Mouse (Mus musculus) left cerebral cortex, postnatal 36 days (tissue): ENCODE results near the gene Rimbp3. TPM values are rescaled to one million over a fixed set of nuclear protein-coding genes. Genes with fewer than 3 reads are reported as not detected.
"Not testable (repeated sequence)": the region's sequence is repeated elsewhere in the genome, so short reads cannot be mapped to it uniquely, and the experiment has no call there.

ENCODE experiments used
- DNase-seq, 2 experiments: peaks; one replicate each; pipeline ENCODE4 v3.0.0; 2021 to 2022; ENCODE audit warnings: low spot score in 2 of 2, mixed read lengths in 1 of 2
- intact Hi-C: fragments of 180-260 bp; cut with DNase I; formaldehyde crosslinking; loops from one replicate; pipeline ENCODE4 v1.15.1; 2025
- total RNA-seq, 2 experiments: library from RNA; stranded (reverse); gene quantifications; 2 replicates each; pipeline ENCODE4 v1.2.3; 2021

The Rimbp3 gene
- total RNA-seq, result 1 to 10 TPM; 1.7 to 2.0 TPM

- peak; percentile 79 to 84 for DNase-seq
- intact Hi-C loops, result loop anchor here (1.0 kb wide), 1 partner anchor 68 kb away; the partner anchor contains the start of gene Tmem191c
Measured at GRCm38 (mm10) chr16:17208389-17209361, at the start of gene Rimbp3. Gene Rimbp3, plus strand, starts transcription at chr16:17208603.

GRCm38 (mm10) chr16:17165478-17165877, 42.9 kb upstream of the Rimbp3 start:
- intact Hi-C loops, result not testable (repeated sequence)

GRCm38 (mm10) chr16:17167179-17167578, 41.2 kb upstream of the Rimbp3 start:
- DNase-seq, result no peak
- intact Hi-C loops, result no loop called here

More at GRCm38 (mm10) chr16:17165478-17165877, 42.9 kb upstream of the Rimbp3 start:
- not testable (repeated sequence) for DNase-seq

GRCm38 (mm10) chr16:17168049-17168448, 40.4 kb upstream of the Rimbp3 start:
- intact Hi-C loops, result no loop called here
- no peak for DNase-seq

GRCm38 (mm10) chr16:17175765-17176164, 32.6 kb upstream of the Rimbp3 start:
- intact Hi-C loops, result no loop called here
- DNase-seq, result no peak

- intact Hi-C loops, result no loop called here
- DNase-seq, result no peak
Measured at GRCm38 (mm10) chr16:17177623-17178170, 30.7 kb upstream of the Rimbp3 start.

- intact Hi-C loops, result no loop called here
Measured at GRCm38 (mm10) chr16:17179706-17180105, 28.7 kb upstream of the Rimbp3 start.

GRCm38 (mm10) chr16:17181382-17181781, 27.0 kb upstream of the Rimbp3 start:
- DNase-seq, result no peak
- intact Hi-C loops, result no loop called here

More at GRCm38 (mm10) chr16:17179706-17180105, 28.7 kb upstream of the Rimbp3 start:
- DNase-seq, result no peak

GRCm38 (mm10) chr16:17182136-17182535, 26.3 kb upstream of the Rimbp3 start:
- intact Hi-C loops, result no loop called here
- no peak for DNase-seq

- no peak for DNase-seq
- intact Hi-C loops, result no loop called here
Measured at GRCm38 (mm10) chr16:17183003-17183402, 25.4 kb upstream of the Rimbp3 start.

GRCm38 (mm10) chr16:17185475-17185874, 22.9 kb upstream of the Rimbp3 start:
- intact Hi-C loops, result no loop called here
- no peak for DNase-seq

- DNase-seq, result no peak
- intact Hi-C loops, result no loop called here
Measured at GRCm38 (mm10) chr16:17193823-17194222, 14.6 kb upstream of the Rimbp3 start.

GRCm38 (mm10) chr16:17200121-17200952, 8.1 kb upstream of the Rimbp3 start:
- no peak for DNase-seq
- intact Hi-C loops, result loop anchor here (5.0 kb wide), 2 partner anchors 53 to 68 kb away; partner anchors contain the start of genes Ccdc116 and Sdf2l1

GRCm38 (mm10) chr16:17200953-17201707, 7.3 kb upstream of the Rimbp3 start:
- intact Hi-C loops, result loop anchor here (5.0 kb wide), 2 partner anchors 54 to 69 kb away; partner anchors contain the start of genes Ccdc116 and Sdf2l1
- peak; percentile 89 for DNase-seq

- intact Hi-C loops, result loop anchor here (5.0 kb wide), 2 partner anchors 55 to 70 kb away; partner anchors contain the start of genes Ccdc116 and Sdf2l1
Measured at GRCm38 (mm10) chr16:17201977-17202376, 6.4 kb upstream of the Rimbp3 start.

GRCm38 (mm10) chr16:17202549-17202948, 5.9 kb upstream of the Rimbp3 start, which contains the start of gene Ube2l3:
Gene Ube2l3, minus strand, starts transcription at chr16:17202649.
- no peak for DNase-seq
- intact Hi-C loops, result loop anchor here (5.0 kb wide), 2 partner anchors 55 to 70 kb away; partner anchors contain the start of genes Ccdc116 and Sdf2l1

More at GRCm38 (mm10) chr16:17201977-17202376, 6.4 kb upstream of the Rimbp3 start:
- no peak for DNase-seq

GRCm38 (mm10) chr16:17204990-17205389, 3.4 kb upstream of the Rimbp3 start:
- intact Hi-C loops, result loop anchor here (5.0 kb wide), 2 partner anchors 58 to 73 kb away; partner anchors contain the start of genes Ccdc116 and Sdf2l1
- no peak for DNase-seq

GRCm38 (mm10) chr16:17209404-17209960, 1.1 kb downstream of the Rimbp3 start:
- intact Hi-C loops, result loop anchor here (1.0 kb wide), 1 partner anchor 67 kb away; the partner anchor contains the start of gene Tmem191c
- DNase-seq, result peak in 1 of 2 experiments; percentile 10
